Mouse (Mus musculus) B cell, adult 62 days (primary cell): ENCODE data around the gene Tcl1b2. TPM values are rescaled to one million over a fixed set of nuclear protein-coding genes. Genes with fewer than 3 reads are reported as not detected.

Source experiments
- total RNA-seq: library from RNA; stranded (reverse); gene quantifications from 4 replicates; pipeline ENCODE4 v1.2.4, GENCODE M21; 2023

Tcl1b2 gene
- not detected in 4 replicates for total RNA-seq

DNA sequence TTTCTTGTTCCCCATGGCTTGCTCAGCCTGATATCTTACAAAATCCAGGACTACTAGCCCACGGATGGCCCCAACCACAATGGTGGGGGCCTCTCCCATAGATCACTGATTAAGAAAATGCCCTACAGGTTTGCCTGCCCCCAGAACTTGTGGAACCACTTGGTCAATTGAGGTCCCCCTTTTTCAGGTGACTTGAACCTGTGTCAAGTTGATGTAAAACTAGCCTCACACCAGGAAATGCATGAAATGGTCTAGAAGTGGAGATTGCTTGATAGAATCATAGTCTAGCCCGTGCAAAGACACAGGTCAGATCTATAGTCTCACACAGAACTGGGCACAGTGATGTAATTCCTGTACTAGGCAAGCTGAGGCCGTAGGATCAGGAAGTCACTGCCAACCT is at the start of gene Tcl1b2:
Gene Tcl1b2, plus strand, starts transcription at position 301 of the 400 bp plus-strand sequence.

DNA sequence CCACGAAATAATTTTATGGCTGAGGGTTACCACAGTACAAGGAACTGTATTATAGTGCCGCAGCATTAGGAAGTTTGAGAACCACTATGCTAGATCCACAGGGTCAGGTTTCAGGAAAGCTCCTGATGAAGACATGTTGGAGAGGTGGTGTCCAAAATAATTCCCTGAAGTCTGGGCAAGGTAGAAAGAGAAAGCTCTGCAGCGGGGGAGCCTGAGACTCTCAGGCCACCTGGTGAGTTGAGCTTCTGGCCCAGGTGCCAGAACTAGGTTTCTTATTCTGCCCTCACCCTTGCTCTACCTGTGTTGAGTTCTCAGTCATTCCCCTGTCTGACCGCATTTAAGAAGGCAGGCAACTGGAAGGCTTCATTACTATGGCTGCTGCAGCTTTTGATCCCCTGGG is 13.6 kb downstream of the Tcl1b2 start, which contains the start of gene Tcl1b1:
Gene Tcl1b1, plus strand, starts transcription at position 301 of the 400 bp plus-strand sequence.

DNA sequence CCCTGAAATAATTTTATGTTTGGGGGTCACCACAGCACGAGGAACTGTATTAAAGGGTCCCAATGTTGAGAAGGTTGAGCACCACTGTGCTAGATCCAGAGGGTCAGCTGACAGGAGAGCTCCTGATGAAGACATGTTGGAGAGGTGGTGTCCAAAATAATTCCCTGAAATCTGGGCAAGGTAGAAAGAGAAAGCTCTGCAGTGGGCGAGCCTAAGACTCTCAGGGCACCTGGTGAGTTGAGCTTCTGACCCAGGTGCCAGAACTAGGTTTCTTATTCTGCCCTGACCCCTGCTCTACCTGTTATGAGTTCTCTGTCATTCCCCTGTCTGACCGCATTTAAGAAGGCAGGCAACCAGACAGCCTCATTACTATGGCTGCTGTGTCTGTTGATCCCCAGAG is 30.2 kb downstream of the Tcl1b2 start, which contains the start of gene Tcl1b5:
Gene Tcl1b5, plus strand, starts transcription at position 301 of the 400 bp plus-strand sequence.

DNA sequence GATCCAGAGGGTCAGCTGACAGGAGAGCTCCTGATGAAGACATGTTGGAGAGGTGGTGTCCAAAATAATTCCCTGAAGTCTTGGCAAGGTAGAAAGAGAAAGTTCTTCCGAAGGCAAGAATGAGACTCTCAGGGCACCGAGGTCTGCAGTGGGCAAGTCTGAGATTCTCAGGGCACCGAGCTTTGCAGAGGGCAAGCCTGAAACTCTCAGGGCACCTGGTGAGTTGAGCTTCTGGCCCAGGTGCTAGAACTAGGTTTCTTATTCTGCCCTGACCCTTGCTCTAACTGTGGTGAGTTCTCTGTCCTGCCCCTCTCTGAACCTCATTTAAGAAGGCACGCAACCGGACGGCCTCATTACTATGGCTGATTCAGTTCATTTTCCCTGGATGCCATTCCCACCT is 44.9 kb downstream of the Tcl1b2 start, which contains the start of gene Tcl1b3:
Gene Tcl1b3, plus strand, starts transcription at position 301 of the 400 bp plus-strand sequence.

DNA sequence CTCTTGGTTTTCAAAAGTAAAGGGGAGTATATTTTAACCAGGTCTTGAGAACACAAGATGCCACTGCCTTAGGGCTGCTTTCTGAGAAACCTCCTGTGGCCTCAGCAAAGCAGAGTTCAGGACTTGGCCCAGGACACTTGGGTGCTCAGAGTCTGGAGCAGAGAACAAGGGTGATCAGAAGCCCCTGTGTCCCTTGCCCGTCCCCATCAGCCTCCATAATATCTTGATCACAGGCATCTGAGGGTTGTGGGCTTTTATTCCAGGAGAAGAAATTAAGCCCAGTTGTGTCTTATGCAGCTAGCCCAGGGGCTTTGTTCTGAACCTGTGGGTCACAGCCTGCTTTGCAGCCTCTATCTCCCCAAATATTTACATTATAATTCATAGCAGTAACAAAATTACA is 55.8 kb downstream of the Tcl1b2 start, which contains the start of gene Tcl1b4:
Gene Tcl1b4, plus strand, starts transcription at position 301 of the 400 bp plus-strand sequence.

Other genes with a start within 250 kb of the Tcl1b2 start
- 34.4 to 38.7 TPM (median 34.8 TPM) in 4 replicates for gene Syne3, start 136.2 kb upstream of the Tcl1b2 start, total RNA-seq
- 21.4 to 25.3 TPM (median 23.2 TPM) in 4 replicates for gene Glrx5, start 113.3 kb upstream of the Tcl1b2 start, total RNA-seq
- gene Tcl1b1, start 13.7 kb downstream of the Tcl1b2 start, total RNA-seq, result not detected in 4 replicates
- not detected in 4 replicates for gene Tcl1b5, start 30.3 kb downstream of the Tcl1b2 start, total RNA-seq
- not detected in 4 replicates for gene Tcl1b3, start 45.0 kb downstream of the Tcl1b2 start, total RNA-seq
- not detected in 4 replicates for gene Tcl1b4, start 55.9 kb downstream of the Tcl1b2 start, total RNA-seq
- not detected in 4 replicates for gene Tcl1, start 76.8 kb downstream of the Tcl1b2 start, total RNA-seq
- gene Tunar, start 187.9 kb downstream of the Tcl1b2 start, total RNA-seq, result not detected in 4 replicates